Mouse (Mus musculus) intestine, postnatal 0 days (tissue): ENCODE data around the gene Lrrtm4. TPM values are rescaled to one million over a fixed set of nuclear protein-coding genes. Genes with fewer than 3 reads are reported as not detected.

Source experiments
- ATAC-seq: fragments of 200-750 bp; cut with Nextera tagmentation; 2 replicates; pipeline ENCODE4 v1.8.0; 2017; ENCODE audit warnings: mild to moderate bottlenecking, moderate TSS enrichment, moderate library complexity
- H3K27ac ChIP-seq: fragments of 300-500 bp; sonication (generic); 2 replicates; pipeline ENCODE4 v1.5.1; 2014; ENCODE audit warnings: mild to moderate bottlenecking, low read depth, low read length, moderate library complexity
- H3K27me3 ChIP-seq: fragments of 300-500 bp; sonication (generic); replicated peaks from 2 replicates; pipeline ENCODE4 v1.6.1; 2014; ENCODE audit warnings: low read length, mixed read lengths; ENCODE audit not compliant: control insufficient read depth, insufficient read depth
- H3K36me3 ChIP-seq: fragments of 300-500 bp; sonication (generic); 2 replicates; pipeline ENCODE4 v1.6.1; 2014; ENCODE audit warnings: mild to moderate bottlenecking, moderate library complexity; ENCODE audit not compliant: control insufficient read depth, insufficient read depth
- H3K4me1 ChIP-seq: fragments of 300-500 bp; sonication (generic); replicated peaks from 2 replicates; pipeline ENCODE4 v1.6.1; 2014; ENCODE audit warnings: antibody characterized with exemption, low read length, mixed read lengths; ENCODE audit not compliant: control insufficient read depth, insufficient read depth
- H3K4me2 ChIP-seq: fragments of 300-500 bp; sonication (generic); replicated peaks from 2 replicates; pipeline ENCODE4 v1.6.1; 2014; ENCODE audit warnings: low read depth, mild to moderate bottlenecking, moderate library complexity
- H3K4me3 ChIP-seq: fragments of 300-500 bp; sonication (generic); 2 replicates; pipeline ENCODE4 v1.5.1; 2014; ENCODE audit warnings: low read depth, low read length
- H3K9ac ChIP-seq: fragments of 300-500 bp; sonication (generic); 2 replicates; pipeline ENCODE4 v1.6.1; 2014; ENCODE audit warnings: mild to moderate bottlenecking, low read depth, low read length
- H3K9me3 ChIP-seq: fragments of 300-500 bp; sonication (generic); 2 replicates; pipeline ENCODE4 v1.6.1; 2016; ENCODE audit warnings: mixed run types; ENCODE audit not compliant: control insufficient read depth
- CTCF ChIP-seq: sonication (generic); IDR thresholded peaks from 2 replicates; pipeline ENCODE4 v1.5.1; 2016; ENCODE audit warnings: low read depth, mild to moderate bottlenecking, control low read depth, antibody characterized with exemption, moderate library complexity
- WGBS: fragments of 180-500 bp; shearing (Covaris S2); extraction: QIAGEN DNeasy Blood & Tissue Kit; methylation state at CpG from one replicate; pipeline ENCODE4 v1.1.7; 2014; 5-methylcytosine and 5-hydroxymethylcytosine counted together
- polyA plus RNA-seq: library from polyadenylated mRNA; unstranded; fragments of >200 nt; fragmentation: Nextera tagmentation; extraction: Ambion mirVana; gene quantifications from 2 replicates; pipeline ENCODE4 v1.2.1, GENCODE M21; 2015

The Lrrtm4 gene
- 0.30 and 0.51 TPM in 2 replicates for polyA plus RNA-seq

- H3K4me3 ChIP-seq, result peak within 1 kb of the TSS; percentile 7; the same call in 1 of the 2 replicates
- H3K9ac ChIP-seq, result no peak within 1 kb of the TSS
- ATAC-seq, result no peak
- H3K9me3 ChIP-seq, result no peaks in the 10 kb centered on the region
- no peaks in the 10 kb centered on the region for H3K27me3 ChIP-seq
- WGBS, result 20% methylated on average over 6 of the region's 6 CpGs
- peak; percentile 30; the same call in 1 of the 2 replicates for TF ChIP-seq CTCF
- no peaks in the 10 kb centered on the region for H3K36me3 ChIP-seq
- no peak within 1 kb of the TSS for H3K27ac ChIP-seq
- no peaks in the 10 kb centered on the region for H3K4me1 ChIP-seq
- peak within 1 kb of the TSS; percentile 46 for H3K4me2 ChIP-seq
Observed at GRCm38 (mm10) chr6:80018765-80019164, at the start of gene Lrrtm4. TSS of gene Lrrtm4 (plus strand) at chr6:80018877.

- Histone ChIP-seq H3K27me3 (no peaks in the 10 kb centered on the region), H3K9ac (no peak overlapping the region), H3K4me2 (peak overlapping the region; percentile 46), H3K27ac (no peak overlapping the region), H3K36me3 (no peaks in the 10 kb centered on the region), H3K4me3 (peak overlapping the region; percentile 7; the same call in 1 of the 2 replicates), H3K4me1 (no peaks in the 10 kb centered on the region), H3K9me3 (no peaks in the 10 kb centered on the region)
- 6% methylated on average over 14 of the region's 14 CpGs for WGBS
- TF ChIP-seq CTCF, result no peak
- no peak for ATAC-seq
Observed at GRCm38 (mm10) chr6:80019189-80019860, 648 bp downstream of the Lrrtm4 start.

GRCm38 (mm10) chr6:80019861-80020230 is 1.2 kb downstream of the Lrrtm4 start:
- H3K4me3 ChIP-seq, result peak overlapping the region; percentile 7; the same call in 1 of the 2 replicates

GRCm38 (mm10) chr6:80056849-80057248 is 38.2 kb downstream of the Lrrtm4 start:
- H3K27me3 ChIP-seq, result no peaks in the 10 kb centered on the region
- H3K36me3 ChIP-seq, result no peaks in the 10 kb centered on the region
- H3K9me3 ChIP-seq, result no peaks in the 10 kb centered on the region
- no peak for TF ChIP-seq CTCF
- no peak overlapping the region for H3K9ac ChIP-seq
- no peak overlapping the region for H3K27ac ChIP-seq
- ATAC-seq, result no peak
- no peak overlapping the region for H3K4me2 ChIP-seq
- H3K4me3 ChIP-seq, result no peak overlapping the region
- no peaks in the 10 kb centered on the region for H3K4me1 ChIP-seq

More at GRCm38 (mm10) chr6:80019861-80020230, 1.2 kb downstream of the Lrrtm4 start:
- Histone ChIP-seq H3K27me3 (no peaks in the 10 kb centered on the region), H3K9me3 (no peaks in the 10 kb centered on the region), H3K36me3 (no peaks in the 10 kb centered on the region), H3K4me1 (no peaks in the 10 kb centered on the region), H3K9ac (no peak overlapping the region), H3K27ac (no peak overlapping the region), H3K4me2 (peak overlapping the region; percentile 46)
- TF ChIP-seq CTCF, result no peak
- WGBS, result 14% methylated on average over 10 of the region's 10 CpGs
- no peak for ATAC-seq

GRCm38 (mm10) chr6:80078001-80078400 is 59.3 kb downstream of the Lrrtm4 start:
- Histone ChIP-seq H3K36me3 (no peaks in the 10 kb centered on the region), H3K27ac (no peak overlapping the region), H3K9me3 (no peaks in the 10 kb centered on the region), H3K27me3 (no peaks in the 10 kb centered on the region), H3K4me2 (no peak overlapping the region), H3K4me3 (no peak overlapping the region), H3K4me1 (no peaks in the 10 kb centered on the region), H3K9ac (no peak overlapping the region)
- 94% methylated on average over 2 of the region's 2 CpGs for WGBS
- TF ChIP-seq CTCF, result no peak
- ATAC-seq, result no peak

- no peaks in the 10 kb centered on the region for H3K4me1 ChIP-seq
- no peak for ATAC-seq
- no peaks in the 10 kb centered on the region for H3K9me3 ChIP-seq
- H3K4me3 ChIP-seq, result no peak overlapping the region
- H3K27me3 ChIP-seq, result no peaks in the 10 kb centered on the region
- no peak overlapping the region for H3K9ac ChIP-seq
- no peaks in the 10 kb centered on the region for H3K36me3 ChIP-seq
- WGBS, result 86% methylated on average over 6 of the region's 6 CpGs
- no peak overlapping the region for H3K27ac ChIP-seq
- no peak for TF ChIP-seq CTCF
- no peak overlapping the region for H3K4me2 ChIP-seq
Observed at GRCm38 (mm10) chr6:80079290-80079689, 60.6 kb downstream of the Lrrtm4 start.
